Mouse (Mus musculus) lung, adult 2 months (tissue): ENCODE measurements at regions not wholly inside any gene's neighbourhood (a gene's known extent, or its start where the extent isn't known, plus 50 kb on each side); places are given as distances from the start of the nearest gene placed in this dataset.
"Not testable (repeated sequence)": the region's sequence is repeated elsewhere in the genome, so short reads cannot be mapped to it uniquely, and the experiment has no call there.

ENCODE experiments used
- CTCF ChIP-seq: fragments of 200-500 bp; IDR thresholded peaks from 2 replicates; pipeline ENCODE4 v1.5.1; 2011; ENCODE audit warnings: mild to moderate bottlenecking, low read length, control low read depth; ENCODE audit not compliant: insufficient read depth
- POLR2A ChIP-seq: fragments of 200-500 bp; IDR thresholded peaks from 2 replicates; pipeline ENCODE4 v1.6.1; 2011; ENCODE audit warnings: low read depth, mild to moderate bottlenecking, control low read depth, low read length, borderline replicate concordance; ENCODE audit errors: extremely low read depth

GRCm38 (mm10) chr8:93436586-93436985 is 57.1 kb upstream of the Ces1h start:
- not testable (repeated sequence) for TF ChIP-seq CTCF, POLR2A
